Mouse (Mus musculus) kidney, postnatal 10 days (tissue): ENCODE measurements at regions not wholly inside any gene's neighbourhood (a gene's known extent, or its start where the extent isn't known, plus 50 kb on each side); places are given as distances from the start of the nearest gene placed in this dataset.

Experiments
- DNase-seq: peaks from one replicate; pipeline ENCODE4 v3.0.0; 2021; ENCODE audit warnings: mixed read lengths

- no peak for DNase-seq
Measured at GRCm38 (mm10) chr4:34226886-34227285, 176.9 kb upstream of the Spaca1 start.

- peak; percentile 10 for DNase-seq
Measured at GRCm38 (mm10) chr4:34227611-34228010, 177.6 kb upstream of the Spaca1 start.

DNA sequence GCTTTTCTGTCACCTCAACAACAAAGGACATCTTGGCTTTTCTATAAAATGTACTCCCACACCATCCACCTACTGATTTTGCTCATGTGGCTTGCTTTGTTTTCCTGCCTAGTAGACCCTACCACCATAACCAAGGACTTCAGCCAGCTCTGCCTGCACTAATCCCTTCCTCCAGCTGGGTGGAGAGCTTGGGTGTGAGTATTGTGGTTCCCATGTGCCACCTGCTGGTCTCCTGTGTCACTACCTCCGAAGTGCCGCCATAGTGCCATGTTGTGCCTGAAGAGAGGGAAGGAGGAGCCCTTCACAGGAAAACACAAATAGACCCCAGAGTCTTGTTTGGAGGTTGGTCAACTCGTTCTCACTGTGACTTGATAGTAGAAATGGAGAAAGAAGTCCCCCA, 181.3 kb upstream of the Spaca1 start:
- DNase-seq: peak; percentile 76

DNA sequence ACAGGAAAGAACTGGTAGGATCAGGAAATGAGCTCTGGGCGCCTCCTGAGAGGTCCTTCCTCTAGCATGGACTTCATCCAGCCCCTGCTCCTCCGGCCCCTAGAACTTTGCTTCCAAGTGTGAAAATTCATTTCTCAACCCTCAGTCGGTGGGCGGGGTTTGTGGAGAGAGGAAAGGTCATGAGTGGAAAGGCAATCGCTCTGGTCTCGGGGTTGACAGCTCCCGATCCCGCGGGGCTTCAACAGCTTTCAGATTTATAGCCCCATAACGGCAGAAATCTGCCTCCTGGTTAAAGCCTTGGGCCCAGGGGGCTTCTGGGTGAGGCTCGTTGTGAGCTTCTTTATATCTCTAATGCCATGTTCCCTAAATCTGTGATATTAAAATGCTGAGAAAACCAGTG, 184.2 kb upstream of the Spaca1 start:
- DNase-seq: peak; percentile 80

DNA sequence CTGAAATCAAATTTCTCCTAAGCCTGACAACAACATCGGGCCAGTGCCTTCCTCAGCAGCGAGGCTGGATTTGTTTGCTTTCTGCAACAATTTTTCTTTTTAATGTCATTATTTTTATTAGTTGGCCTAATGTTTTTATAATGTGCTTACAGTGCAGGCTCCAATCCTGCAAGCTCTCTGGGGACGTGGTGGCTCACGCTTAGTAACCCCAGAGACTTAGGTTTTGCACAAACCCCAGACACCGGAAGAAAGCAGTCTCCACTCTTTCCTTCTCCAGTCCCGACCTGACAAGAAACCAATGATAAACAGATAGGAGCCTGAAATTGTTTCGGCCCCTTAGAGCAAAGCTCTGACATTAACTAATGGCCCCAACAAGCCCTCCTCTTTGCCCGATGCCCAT, 184.7 kb upstream of the Spaca1 start:
- DNase-seq: peak; percentile 44

DNA sequence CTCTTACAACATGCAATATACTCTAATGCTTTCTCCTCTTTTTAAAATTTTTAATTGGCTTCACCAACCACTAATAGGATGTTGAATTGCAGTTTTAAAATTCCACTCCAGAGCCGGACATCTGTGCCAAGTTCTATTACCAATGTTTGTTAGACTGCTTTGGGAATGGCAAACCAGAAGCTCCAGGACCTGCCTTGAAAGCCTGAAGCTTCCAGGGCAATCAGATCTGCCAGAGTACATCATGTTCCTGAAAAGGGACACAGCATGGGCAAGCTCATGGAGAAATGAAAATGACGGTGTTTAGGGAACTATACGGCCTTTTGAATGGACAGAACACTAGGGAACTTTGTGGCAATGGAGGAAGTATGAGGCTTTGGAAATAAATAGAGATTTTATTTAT, 187.8 kb upstream of the Spaca1 start:
- DNase-seq: no peak

GRCm38 (mm10) chr4:34239624-34240023, 189.6 kb upstream of the Spaca1 start:
- no peak for DNase-seq

GRCm38 (mm10) chr4:34241060-34241571, 191.1 kb upstream of the Spaca1 start:
- peak; percentile 7 for DNase-seq

DNA sequence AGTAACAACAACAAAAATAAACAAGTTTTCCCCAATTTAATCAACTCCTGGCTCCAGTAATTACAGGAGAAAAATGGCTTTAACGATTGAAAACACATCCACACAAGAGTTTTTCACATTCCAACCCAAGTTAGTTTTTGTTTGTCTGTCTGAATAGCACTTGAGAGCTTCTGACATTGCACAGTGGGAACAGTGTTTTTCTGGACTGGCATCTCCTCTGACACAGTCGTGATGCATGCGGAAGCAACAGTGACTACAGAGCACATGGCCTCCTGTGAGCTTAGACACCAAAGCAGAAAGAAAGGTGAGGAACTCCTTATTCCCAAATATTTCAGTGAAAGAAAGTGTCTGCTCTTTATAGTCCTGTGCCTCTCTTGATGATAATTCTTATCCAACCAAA, 191.7 kb upstream of the Spaca1 start:
- DNase-seq: no peak

DNA sequence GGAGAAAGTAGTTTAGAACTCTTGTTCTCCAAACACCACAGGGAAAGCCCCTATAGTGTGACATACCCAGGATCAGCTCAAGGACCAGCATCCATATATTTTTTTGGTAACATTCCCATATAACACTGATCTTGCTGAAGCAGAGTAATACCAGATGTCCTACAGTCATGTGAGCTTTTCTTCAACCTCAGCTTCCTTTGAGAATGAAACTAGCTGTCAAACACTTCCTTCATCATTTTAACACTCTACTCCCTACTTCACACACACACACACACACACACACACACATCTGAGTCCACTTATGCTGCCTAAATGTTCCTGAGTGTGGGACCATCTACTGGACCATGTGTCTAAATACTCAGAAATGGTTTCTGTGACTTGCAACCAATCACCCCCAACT, 209.5 kb upstream of the Spaca1 start:
- DNase-seq: no peak

- no peak for DNase-seq
Measured at GRCm38 (mm10) chr4:34260468-34260867, 210.5 kb upstream of the Spaca1 start.

GRCm38 (mm10) chr4:34261809-34262208, 211.8 kb upstream of the Spaca1 start:
- DNase-seq: no peak

GRCm38 (mm10) chr4:34264431-34264830, 214.4 kb upstream of the Spaca1 start:
- no peak for DNase-seq

DNA sequence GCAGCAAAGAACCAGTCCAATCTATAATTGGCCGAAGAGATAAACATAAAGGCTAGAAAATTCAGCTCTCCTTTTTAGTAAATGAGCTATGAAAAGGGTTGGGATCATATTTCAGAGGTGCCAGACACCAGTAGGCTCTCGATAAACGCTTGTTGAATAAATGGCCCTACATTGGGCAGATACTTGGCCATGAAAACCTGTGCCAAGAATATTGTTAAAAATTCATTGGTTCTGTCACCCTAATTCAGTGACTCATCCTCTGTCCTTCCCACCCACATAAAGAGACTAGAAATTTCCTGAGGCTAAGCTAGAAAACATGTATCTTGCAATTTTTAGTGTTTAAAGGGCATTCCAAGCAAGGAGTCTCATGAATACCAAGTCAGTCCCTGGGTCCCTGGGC, 224.3 kb upstream of the Spaca1 start:
- DNase-seq: no peak

- no peak for DNase-seq
Measured at GRCm38 (mm10) chr4:34275372-34275771, 225.4 kb upstream of the Spaca1 start.

DNA sequence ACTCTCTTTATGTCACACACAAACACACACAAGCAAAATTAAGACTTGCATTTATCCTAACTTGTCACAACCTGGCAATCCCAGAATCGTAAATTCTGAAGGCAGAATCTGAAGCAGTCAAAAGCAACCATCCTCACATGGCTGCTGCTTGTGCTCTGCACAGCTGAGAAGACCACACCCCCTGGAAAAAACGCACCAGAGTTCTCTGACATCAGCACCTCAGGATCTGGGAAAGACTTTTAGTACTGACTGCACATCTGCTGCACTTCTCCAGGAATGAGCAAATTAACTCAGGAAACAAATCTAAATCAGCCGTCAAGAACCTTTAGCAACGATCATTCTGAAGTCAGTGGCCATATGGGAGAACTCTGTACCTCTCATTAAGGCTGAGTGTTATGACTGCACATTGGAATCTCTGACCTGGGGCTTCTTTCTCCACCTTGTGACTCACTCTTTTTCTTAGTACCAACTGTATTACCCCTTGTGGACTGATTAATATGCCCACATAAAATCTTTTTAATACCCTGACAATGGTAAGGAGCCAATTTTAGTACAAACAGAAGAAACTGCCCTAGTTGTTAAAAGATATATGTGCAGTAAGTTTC, 248.1 kb upstream of the Akirin2 start:
- no peak for DNase-seq

GRCm38 (mm10) chr4:34308921-34309563, 241.7 kb upstream of the Akirin2 start:
- no peak for DNase-seq

GRCm38 (mm10) chr4:34310061-34310642, 240.6 kb upstream of the Akirin2 start:
- DNase-seq: no peak

- DNase-seq: peak; percentile 7
Measured at GRCm38 (mm10) chr4:34315848-34316247, 234.9 kb upstream of the Akirin2 start.

- DNase-seq: no peak
Measured at GRCm38 (mm10) chr4:34322841-34323240, 227.9 kb upstream of the Akirin2 start.

DNA sequence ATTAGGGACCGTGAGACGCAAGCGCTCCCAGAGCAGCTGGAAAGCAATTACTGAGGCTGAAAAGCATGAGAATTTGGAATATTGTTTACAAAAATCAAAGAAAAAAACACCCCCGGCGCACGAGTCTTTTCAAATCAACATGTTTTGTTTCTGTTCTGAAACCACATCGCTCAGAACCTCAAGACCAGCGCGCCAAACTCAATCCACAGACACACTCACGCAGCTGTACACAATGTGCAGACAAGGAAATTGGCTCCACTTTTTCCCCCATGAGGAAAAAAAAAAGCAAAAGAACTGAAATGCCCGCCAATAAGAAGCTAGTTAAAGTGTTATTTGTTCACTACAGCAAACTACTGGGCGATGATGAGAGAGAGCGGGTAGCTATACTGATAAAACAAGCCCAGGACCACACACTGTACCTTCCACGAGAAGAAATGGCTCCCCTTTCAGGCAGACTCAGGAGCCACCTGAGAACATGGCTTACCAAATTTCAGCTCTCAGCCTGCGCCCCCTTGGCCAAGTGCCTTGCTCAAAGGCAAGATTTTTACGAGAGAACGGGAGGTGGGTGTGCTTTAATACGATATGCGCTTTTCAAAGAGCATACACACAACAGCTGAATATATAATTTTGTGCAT, 222.5 kb upstream of the Akirin2 start:
- DNase-seq: no peak

DNA sequence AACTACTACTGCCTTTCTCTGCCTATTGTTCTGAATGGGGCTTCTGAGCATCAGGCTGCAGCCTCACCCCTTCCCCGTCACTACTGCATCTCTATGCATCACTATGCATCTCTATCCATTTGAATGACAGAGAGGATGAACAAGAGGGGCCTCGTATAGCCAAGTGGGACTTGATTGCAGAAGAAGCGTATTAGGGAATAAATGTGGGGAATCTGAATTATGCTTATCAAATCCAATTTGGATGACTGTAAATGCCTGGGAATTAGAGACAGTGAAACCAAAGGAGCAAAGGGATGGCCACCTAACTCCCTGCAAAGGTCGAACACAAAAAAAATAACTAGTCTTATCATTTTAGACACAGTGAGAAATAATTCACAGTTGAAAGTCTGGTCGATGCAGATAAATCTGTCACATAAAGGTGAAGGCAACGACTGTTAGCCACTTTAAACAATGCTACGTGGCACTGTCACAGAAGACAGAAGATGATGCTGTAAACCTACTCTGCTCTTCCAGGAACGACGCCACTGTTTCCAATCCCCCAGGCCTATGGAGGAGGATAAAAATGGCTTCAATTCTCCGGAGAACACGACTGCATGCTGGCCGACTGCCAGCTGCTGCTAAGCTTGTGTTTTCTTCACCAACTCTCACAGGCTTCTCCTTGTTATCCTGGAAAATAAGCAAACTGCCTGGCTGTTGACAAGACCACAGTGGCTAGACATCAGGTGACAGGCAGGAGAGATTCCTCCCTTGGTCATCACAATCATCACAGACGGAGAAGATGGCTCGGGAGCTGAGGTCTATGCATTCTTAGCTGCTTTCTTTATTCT, 213.6 kb upstream of the Akirin2 start:
- peak; percentile 35 for DNase-seq

- DNase-seq: no peak
Measured at GRCm38 (mm10) chr4:34337852-34338251, 212.9 kb upstream of the Akirin2 start.
